Mouse (Mus musculus) adipose tissue, adult 10 weeks (tissue): ENCODE measurements around the gene Hcn2. TPM values are rescaled to one million over a fixed set of nuclear protein-coding genes. Genes with fewer than 3 reads are reported as not detected.

ENCODE experiments used
- polyA plus RNA-seq: library from polyadenylated mRNA; stranded (reverse); fragments of 350-450 nt; fragmentation: Illumina TruSeq; extraction: RNeasy Lipid Tissue Mini Kit (QIAGEN cat#74804); gene quantifications from one replicate; pipeline ENCODE4 v1.2.3, GENCODE M21; 2014; ENCODE audit warnings: low read depth, low replicate concordance

Hcn2 gene
- 0.37 TPM for polyA plus RNA-seq

DNA sequence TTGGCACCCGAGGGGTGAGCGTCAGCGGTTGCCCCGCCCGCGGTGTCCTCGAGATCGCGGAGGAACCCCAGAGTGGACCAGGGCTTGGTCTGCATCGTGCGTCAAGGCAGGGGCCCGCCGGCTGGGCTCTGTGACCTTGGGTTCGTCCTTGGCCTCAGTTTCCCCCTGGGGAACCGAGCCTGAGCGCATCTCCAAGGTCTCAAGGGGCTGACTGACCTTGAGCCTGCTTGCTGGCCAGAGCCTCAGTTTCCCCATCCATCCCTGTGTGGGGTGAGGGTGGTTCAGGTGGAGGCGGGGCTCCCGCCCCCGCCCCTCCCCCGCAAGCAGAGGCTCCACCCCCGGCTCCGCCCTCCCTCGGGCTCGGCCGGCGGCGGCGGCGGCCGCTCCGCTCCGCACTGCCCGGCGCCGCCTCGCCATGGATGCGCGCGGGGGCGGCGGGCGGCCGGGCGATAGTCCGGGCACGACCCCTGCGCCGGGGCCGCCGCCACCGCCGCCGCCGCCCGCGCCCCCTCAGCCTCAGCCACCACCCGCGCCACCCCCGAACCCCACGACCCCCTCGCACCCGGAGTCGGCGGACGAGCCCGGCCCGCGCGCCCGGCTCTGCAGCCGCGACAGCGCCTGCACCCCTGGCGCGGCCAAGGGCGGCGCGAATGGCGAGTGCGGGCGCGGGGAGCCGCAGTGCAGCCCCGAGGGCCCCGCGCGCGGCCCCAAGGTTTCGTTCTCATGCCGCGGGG lies at the start of gene Hcn2:
Gene Hcn2, plus strand, starts transcription at position 381 of the 734 bp plus-strand sequence.

DNA sequence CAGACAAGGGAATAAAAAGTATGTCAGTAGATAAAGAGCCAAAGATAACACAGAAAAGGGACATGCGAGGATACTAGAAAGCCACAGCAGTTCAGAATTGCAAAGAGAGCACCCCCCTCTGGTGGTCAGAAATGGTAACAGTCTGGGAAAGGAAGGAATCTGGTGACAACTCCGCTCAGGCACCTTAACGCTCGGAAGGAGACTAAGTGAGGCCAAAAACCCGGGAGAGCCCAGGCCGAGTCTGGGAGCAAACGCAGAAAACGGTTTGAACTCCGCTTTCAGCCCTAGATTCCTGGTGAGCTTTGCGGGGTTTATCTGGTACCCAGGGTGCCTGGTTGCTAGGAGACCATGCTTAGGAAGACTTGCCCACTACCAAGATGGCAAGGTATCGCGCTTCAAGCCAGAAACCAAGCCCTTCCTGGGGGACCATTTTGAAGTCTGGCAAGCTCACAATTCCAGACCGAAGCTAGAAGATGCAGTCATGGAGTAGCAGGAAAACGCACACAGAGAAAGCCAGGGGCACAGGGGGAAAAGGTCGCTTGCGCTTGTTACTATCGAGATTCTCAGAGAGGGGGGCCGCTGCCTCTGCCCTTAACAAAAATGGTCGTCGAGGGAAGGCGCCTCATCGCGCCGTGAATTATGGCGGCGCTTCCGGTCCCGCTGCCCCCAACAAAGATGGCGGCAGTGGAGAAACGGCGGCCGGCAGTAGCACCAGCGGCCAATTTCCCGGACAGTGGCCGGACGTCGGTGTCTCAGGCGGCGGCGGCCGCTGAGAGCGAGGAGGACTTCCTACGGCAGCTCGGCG lies 47.5 kb upstream of the Hcn2 start, which contains the start of gene Tpgs1:
Gene Tpgs1, plus strand, starts transcription at position 599 of the 805 bp plus-strand sequence.

GRCm38 (mm10) chr10:79681591-79682245 lies 34.7 kb upstream of the Hcn2 start, which contains the start of gene Cdc34:
Gene Cdc34, plus strand, starts transcription at chr10:79682195.

DNA sequence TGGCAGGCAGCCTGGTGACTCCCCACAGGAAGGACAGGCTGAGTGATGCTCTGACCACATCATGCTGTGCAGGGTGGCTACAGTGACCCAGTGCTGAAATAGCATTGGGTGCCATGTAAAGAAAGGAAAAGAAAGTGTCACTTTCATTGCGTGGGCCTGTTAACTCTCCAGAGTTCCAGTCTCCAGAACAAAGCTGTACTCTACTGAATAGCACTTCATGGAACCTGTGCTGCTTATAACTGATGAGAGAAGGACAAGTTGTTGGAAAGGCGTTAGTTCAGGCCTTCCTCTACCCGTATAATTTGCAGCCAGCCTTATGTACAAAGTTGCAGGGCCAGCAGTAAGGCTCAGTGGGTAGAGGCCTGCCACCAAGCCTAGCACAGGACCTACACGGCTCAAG lies 27.7 kb upstream of the Hcn2 start, which contains the start of gene Gzmm:
Gene Gzmm, plus strand, starts transcription at position 301 of the 400 bp plus-strand sequence.

GRCm38 (mm10) chr10:79704065-79704969 lies 12.1 kb upstream of the Hcn2 start, which contains the start of gene Bsg:
Gene Bsg, plus strand, starts transcription at chr10:79704491.

DNA sequence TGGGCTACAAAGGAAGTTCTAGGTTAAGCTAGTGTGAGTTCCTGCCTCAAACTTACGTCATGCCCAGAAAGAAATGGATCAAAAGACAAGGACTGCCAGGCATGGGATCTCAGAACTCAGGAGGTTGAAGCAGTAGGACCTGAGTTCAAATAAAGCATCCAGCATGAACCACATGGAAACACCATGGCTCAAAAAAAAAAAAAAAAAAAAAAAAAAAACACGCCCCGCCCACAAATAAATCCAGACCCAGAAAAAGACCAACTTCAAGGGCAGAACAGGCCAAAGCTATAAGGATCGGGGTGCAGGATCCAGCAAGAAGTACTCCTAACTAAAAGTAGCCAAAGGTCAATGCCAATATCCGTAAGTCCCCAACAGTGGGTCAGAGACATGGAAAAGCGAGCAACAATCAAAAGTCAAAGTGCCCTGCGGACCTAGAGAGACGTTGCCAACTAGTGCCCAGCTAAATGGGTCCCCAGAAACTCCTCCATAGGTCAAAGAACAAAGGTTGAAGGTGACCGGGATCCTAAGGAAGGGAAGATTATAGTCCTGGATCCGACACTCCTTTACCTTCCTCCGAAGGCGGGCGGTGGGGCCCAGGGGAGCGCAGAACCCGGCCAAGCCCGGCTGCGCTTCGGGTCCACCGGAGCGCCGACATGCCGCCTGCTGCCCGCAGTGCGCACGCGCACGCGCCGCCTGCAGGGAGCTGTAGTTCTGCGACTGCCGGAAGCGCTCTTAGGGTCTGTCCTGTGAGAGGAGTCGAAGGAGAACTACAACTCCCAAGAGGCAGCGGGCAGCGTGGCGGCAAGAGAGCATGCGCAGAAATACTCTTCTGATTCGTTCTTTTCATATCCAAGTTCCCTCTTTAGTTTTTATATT lies 29.7 kb downstream of the Hcn2 start, which contains the start of gene Polrmt:
Gene Polrmt, minus strand, starts transcription at position 684 of the 876 bp plus-strand sequence.

GRCm38 (mm10) chr10:79754856-79755516 lies 38.6 kb downstream of the Hcn2 start, which contains the start of gene Fgf22:
Gene Fgf22, plus strand, starts transcription at chr10:79755076.

GRCm38 (mm10) chr10:79766508-79767325 lies 50.3 kb downstream of the Hcn2 start, which contains the start of gene Rnf126:
Gene Rnf126, minus strand, starts transcription at chr10:79766952.

DNA sequence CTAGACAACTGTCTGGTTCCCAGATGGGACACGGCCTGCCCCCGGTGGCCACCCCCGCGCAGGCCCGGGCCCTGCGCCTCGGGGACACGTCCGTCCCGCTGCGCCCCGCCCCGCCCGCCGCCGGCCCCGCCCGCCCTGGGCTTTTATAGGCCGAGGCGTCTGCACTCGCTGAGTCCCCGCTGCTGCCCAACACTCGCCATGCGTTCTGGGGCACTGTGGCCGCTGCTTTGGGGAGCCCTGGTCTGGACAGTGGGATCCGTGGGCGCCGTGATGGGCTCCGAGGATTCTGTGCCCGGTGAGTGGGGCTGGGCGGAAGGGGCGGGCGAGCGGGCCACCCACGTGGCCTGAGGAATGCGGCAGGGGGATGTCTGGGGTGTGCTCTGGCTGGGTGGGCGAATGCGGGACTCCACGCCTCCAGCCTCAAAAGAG lies 60.7 kb downstream of the Hcn2 start, which contains the start of gene Fstl3:
Gene Fstl3, plus strand, starts transcription at position 170 of the 429 bp plus-strand sequence.

Other genes with a start within 250 kb of the Hcn2 start
- gene Vmn2r83, start 247.9 kb upstream of the Hcn2 start, polyA plus RNA-seq, result not detected
- gene Plpp2, start 182.8 kb upstream of the Hcn2 start, polyA plus RNA-seq, result 32.1 TPM
- gene Mier2, start 161.4 kb upstream of the Hcn2 start, polyA plus RNA-seq, result 21.9 TPM
- 5.1 TPM for gene Theg, start 129.3 kb upstream of the Hcn2 start, polyA plus RNA-seq
- not detected for gene C2cd4c, start 102.6 kb upstream of the Hcn2 start, polyA plus RNA-seq
- 4.0 TPM for gene Shc2, start 78.7 kb upstream of the Hcn2 start, polyA plus RNA-seq
- not detected for gene Odf3l2, start 70.9 kb upstream of the Hcn2 start, polyA plus RNA-seq
- gene Madcam1, start 52.1 kb upstream of the Hcn2 start, polyA plus RNA-seq, result not detected
- 29.6 TPM for gene Tpgs1, start 47.3 kb upstream of the Hcn2 start, polyA plus RNA-seq
- 64.7 TPM for gene Cdc34, start 34.4 kb upstream of the Hcn2 start, polyA plus RNA-seq
- 0.63 TPM for gene Gzmm, start 27.6 kb upstream of the Hcn2 start, polyA plus RNA-seq
- 523 TPM for gene Bsg, start 12.1 kb upstream of the Hcn2 start, polyA plus RNA-seq
- gene Polrmt, start 29.9 kb downstream of the Hcn2 start, polyA plus RNA-seq, result 24.5 TPM
- gene Fgf22, start 38.4 kb downstream of the Hcn2 start, polyA plus RNA-seq, result not detected
- 37.4 TPM for gene Rnf126, start 50.3 kb downstream of the Hcn2 start, polyA plus RNA-seq
- 19.8 TPM for gene Fstl3, start 60.6 kb downstream of the Hcn2 start, polyA plus RNA-seq
- not detected for gene Prss57, start 74.3 kb downstream of the Hcn2 start, polyA plus RNA-seq
- 60.4 TPM for gene Palm, start 76.9 kb downstream of the Hcn2 start, polyA plus RNA-seq
- 1.5 TPM for gene Misp, start 104.4 kb downstream of the Hcn2 start, polyA plus RNA-seq
- 149 TPM for gene Ptbp1, start 137.8 kb downstream of the Hcn2 start, polyA plus RNA-seq
- gene Prtn3, start 157.8 kb downstream of the Hcn2 start, polyA plus RNA-seq, result 14.3 TPM
- gene Plppr3, start 158.0 kb downstream of the Hcn2 start, polyA plus RNA-seq, result 7.2 TPM
- 0.67 TPM for gene Elane, start 169.6 kb downstream of the Hcn2 start, polyA plus RNA-seq
- 6,422 TPM for gene Cfd, start 174.2 kb downstream of the Hcn2 start, polyA plus RNA-seq
- 25.6 TPM for gene Med16, start 192.3 kb downstream of the Hcn2 start, polyA plus RNA-seq
- gene Gm26602, start 194.2 kb downstream of the Hcn2 start, polyA plus RNA-seq, result not detected
- 2.7 TPM for gene Kiss1r, start 200.3 kb downstream of the Hcn2 start, polyA plus RNA-seq
- 81.2 TPM for gene R3hdm4, start 204.6 kb downstream of the Hcn2 start, polyA plus RNA-seq
- 4.9 TPM for gene Arid3a, start 210.4 kb downstream of the Hcn2 start, polyA plus RNA-seq
- gene Wdr18, start 243.5 kb downstream of the Hcn2 start, polyA plus RNA-seq, result 22.5 TPM